Mouse (Mus musculus): ENCODE measurements around the gene Mob3b.

Mob3b gene

DNA sequence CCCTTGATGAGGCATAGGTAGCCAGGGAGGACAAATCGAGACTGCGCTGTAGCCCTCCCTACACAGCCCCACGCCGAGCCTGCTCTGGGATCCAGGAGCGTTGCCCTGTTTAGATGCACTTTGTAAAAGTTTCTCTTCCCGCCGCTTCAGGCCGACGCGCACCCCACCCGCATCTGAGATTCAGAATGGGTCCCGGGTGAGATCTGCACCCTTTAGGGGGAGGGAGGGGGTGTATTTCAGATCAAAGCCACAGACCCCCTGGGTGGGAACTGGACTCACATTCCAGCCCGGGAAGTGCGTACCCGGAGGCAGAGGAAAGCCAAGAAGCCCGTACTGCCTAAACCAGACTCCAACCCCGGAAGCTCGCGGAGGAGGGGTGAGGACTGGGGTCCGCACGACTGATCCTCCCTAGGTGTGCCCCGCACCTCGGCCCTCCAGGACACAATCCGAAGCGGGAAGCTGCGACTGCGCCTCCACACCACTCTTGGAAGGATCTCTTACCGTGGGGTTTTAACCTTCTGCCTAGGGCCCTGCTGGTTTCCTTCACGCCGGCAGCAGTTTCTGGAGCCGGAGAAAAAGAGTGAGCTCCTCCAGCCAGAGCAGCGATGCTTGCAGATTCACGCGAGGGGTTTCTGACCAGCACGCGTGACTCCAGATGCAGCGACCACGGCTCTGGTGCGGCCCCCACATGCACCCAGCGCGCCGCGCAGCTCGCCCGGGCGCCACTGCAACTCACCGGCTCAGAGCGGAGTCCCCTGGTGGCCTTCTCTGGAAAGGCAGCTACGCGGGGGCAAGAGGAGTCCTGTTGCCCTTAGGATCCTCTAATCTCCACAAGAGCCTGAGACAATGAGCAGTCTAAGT is at the start of gene Mob3b:
Gene Mob3b (minus strand): TSS at position 734 of the 861 bp plus-strand sequence.
- peaks cover 15% of the 10 kb centered on the region for H3K27me3 ChIP-seq (ENCODE audit: insufficient read depth, low read length)
- peaks cover 17% of the 10 kb centered on the region for H3K4me1 ChIP-seq (replicated peaks; ENCODE audit: low read depth, low read length)
- H3K36me3 ChIP-seq (ENCODE audit: insufficient read depth, low read length): no peaks in the 10 kb centered on the region
- no peaks in the 10 kb centered on the region for H3K9me3 ChIP-seq (ENCODE audit: low read length)
- TF ChIP-seq NANOG (IDR thresholded peaks at IDR 0.05; ENCODE audit: borderline replicate concordance, low read length) (no peak), CTCF (conservative IDR thresholded peaks at IDR 0.05; ENCODE audit: low read length) (peak; percentile 60)
- peak within 1 kb of the TSS; percentile 89 for H3K4me3 ChIP-seq (replicated peaks; ENCODE audit: low read length)

DNA sequence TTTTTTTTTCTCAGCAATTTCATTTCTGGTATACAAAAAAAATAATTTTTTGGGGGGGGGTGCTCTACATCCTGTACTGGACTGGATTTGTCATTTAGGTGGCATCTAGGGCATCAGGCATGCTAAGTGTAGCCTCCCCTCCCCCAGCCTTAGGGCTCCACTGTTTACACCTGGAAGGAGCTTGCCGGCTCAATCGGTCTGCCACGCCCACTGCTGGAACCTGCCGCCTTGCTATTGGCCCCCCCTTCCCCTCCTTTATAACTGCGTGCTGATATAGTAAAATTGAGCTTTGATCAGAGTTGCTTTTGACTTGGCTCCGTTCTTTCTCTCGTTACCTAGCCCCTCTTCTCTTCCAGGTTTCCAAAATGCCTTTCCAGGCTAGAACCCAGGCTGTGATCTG is 47.4 kb upstream of the Mob3b start:
- no peaks in the 10 kb centered on the region for H3K27me3 ChIP-seq (ENCODE audit: insufficient read depth, low read length)
- TF ChIP-seq NANOG (IDR thresholded peaks at IDR 0.05; ENCODE audit: borderline replicate concordance, low read length) (no peak), CTCF (conservative IDR thresholded peaks at IDR 0.05; ENCODE audit: low read length) (no peak), POU5F1 (IDR thresholded peaks at IDR 0.05; ENCODE audit: borderline replicate concordance, low read length) (no peak)

DNA sequence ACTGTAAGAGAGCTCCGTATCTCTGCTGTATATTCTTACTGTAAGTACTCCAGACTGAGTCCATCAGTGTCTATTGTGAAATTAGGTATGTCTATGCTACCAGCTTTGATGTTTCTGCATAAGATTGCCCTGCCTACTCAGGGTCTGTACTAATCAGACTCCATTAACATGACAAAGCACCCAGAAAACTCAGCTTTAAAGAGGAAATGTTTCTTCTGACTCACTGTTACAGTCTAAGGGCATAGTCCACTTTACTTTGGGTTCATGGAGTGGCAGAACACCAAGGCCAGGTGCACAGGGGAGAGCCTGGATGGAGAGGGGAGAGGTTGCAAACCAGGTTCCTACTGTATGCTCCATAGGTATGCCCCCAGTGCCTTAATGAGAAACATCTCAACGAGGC is 46.4 kb upstream of the Mob3b start:
- no peaks in the 10 kb centered on the region for H3K9me3 ChIP-seq (ENCODE audit: low read length)
- no peaks in the 10 kb centered on the region for H3K27me3 ChIP-seq (ENCODE audit: insufficient read depth, low read length)
- 0 out of 2 replicates have a peak, but pooled peaks cover 5% of the 10 kb centered on the region for H3K36me3 ChIP-seq (ENCODE audit: insufficient read depth, low read length)
- peaks cover 32% of the 10 kb centered on the region for H3K4me1 ChIP-seq (replicated peaks; ENCODE audit: low read depth, low read length)
- H3K4me3 ChIP-seq (replicated peaks; ENCODE audit: low read length): no peak overlapping the region
- TF ChIP-seq CTCF (conservative IDR thresholded peaks at IDR 0.05; ENCODE audit: low read length): no peak
- peak; percentile 78; the same call in 1 of the 2 replicates for TF ChIP-seq POU5F1 (IDR thresholded peaks at IDR 0.05; ENCODE audit: borderline replicate concordance, low read length)
- TF ChIP-seq NANOG (IDR thresholded peaks at IDR 0.05; ENCODE audit: borderline replicate concordance, low read length): peak; percentile 54; the same call in 1 of the 2 replicates

More for the DNA sequence above, 47.4 kb upstream of the Mob3b start:
- H3K4me1 ChIP-seq (replicated peaks; ENCODE audit: low read depth, low read length): peaks cover 32% of the 10 kb centered on the region
- no peak overlapping the region for H3K4me3 ChIP-seq (replicated peaks; ENCODE audit: low read length)
- H3K9me3 ChIP-seq (ENCODE audit: low read length): no peaks in the 10 kb centered on the region
- 0 out of 2 replicates have a peak, but pooled peaks cover 5% of the 10 kb centered on the region for H3K36me3 ChIP-seq (ENCODE audit: insufficient read depth, low read length)

DNA sequence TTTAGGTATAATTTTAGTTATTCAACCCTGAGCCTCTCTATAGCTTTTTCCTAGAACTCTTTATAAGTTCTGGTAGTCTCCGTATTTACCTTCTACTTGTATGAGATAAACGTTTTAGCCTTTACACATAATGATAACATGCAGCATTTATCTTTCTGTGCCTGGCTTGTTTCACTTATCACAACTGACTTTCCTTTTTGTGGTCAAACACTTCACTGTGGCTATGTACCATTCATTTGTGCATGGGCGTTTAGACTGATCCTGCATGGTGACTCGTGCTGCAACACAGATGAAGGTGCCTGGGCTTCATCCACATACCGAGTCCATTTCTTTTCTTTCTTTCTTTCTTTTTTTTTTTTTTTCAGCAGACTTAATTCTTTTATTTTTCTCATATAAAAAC is 44.4 kb upstream of the Mob3b start:
- TF ChIP-seq POU5F1 (IDR thresholded peaks at IDR 0.05; ENCODE audit: borderline replicate concordance, low read length) (no peak), CTCF (conservative IDR thresholded peaks at IDR 0.05; ENCODE audit: low read length) (no peak), NANOG (IDR thresholded peaks at IDR 0.05; ENCODE audit: borderline replicate concordance, low read length) (no peak)
- peaks cover 32% of the 10 kb centered on the region for H3K4me1 ChIP-seq (replicated peaks; ENCODE audit: low read depth, low read length)
- H3K9me3 ChIP-seq (ENCODE audit: low read length): no peaks in the 10 kb centered on the region
- no peak overlapping the region for H3K4me3 ChIP-seq (replicated peaks; ENCODE audit: low read length)
- H3K27me3 ChIP-seq (ENCODE audit: insufficient read depth, low read length): no peaks in the 10 kb centered on the region
- H3K36me3 ChIP-seq (ENCODE audit: insufficient read depth, low read length): 0 out of 2 replicates have a peak, but pooled peaks cover 5% of the 10 kb centered on the region

DNA sequence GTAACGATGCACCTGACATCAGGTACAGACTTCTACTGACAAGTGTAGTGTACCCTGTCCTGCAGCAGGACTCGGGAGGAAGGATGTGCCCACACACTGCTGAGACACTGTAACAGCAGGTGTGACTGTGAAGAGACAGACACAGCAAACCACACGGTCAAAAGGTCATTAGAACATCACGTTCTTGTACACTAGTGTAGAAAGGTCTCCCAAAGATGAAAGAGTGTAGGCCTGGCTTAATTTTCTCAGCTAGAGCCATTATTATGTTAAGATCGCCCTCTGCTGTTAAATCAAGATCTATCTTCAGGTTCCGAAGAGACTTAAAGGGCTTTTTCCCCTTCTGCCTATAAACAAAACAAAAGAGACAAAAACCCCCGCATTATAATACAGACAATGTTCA is 35.4 kb upstream of the Mob3b start:
- no peaks in the 10 kb centered on the region; the same call in 1 of the 2 replicates for H3K36me3 ChIP-seq (ENCODE audit: insufficient read depth, low read length)
- no peaks in the 10 kb centered on the region for H3K27me3 ChIP-seq (ENCODE audit: insufficient read depth, low read length)
- no peak overlapping the region for H3K4me3 ChIP-seq (replicated peaks; ENCODE audit: low read length)

DNA sequence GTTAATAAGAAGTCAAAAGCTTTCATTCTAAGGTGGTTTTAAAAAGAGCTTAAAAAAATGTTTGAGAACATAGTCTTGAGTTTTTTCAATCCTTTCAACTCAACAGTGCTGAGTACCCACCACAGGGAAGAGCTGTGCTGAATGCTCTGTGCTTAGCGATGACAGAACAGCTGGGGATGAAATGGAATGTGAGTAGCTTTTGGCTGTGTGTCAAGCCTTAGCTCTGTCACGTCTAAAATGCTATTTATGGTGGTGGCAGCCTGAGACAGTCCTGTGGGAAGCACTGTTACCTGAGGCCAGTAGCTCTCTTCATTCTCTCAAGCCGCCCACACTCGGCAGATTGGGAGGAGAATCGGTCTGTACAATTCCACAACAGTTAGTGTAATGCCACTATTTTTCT is 32.5 kb upstream of the Mob3b start:
- TF ChIP-seq NANOG (IDR thresholded peaks at IDR 0.05; ENCODE audit: borderline replicate concordance, low read length): no peak
- no peak for TF ChIP-seq POU5F1 (IDR thresholded peaks at IDR 0.05; ENCODE audit: borderline replicate concordance, low read length)
- no peak for TF ChIP-seq CTCF (conservative IDR thresholded peaks at IDR 0.05; ENCODE audit: low read length)
- no peak overlapping the region for H3K4me3 ChIP-seq (replicated peaks; ENCODE audit: low read length)
- peaks cover 20% of the 10 kb centered on the region for H3K4me1 ChIP-seq (replicated peaks; ENCODE audit: low read depth, low read length)
- H3K27me3 ChIP-seq (ENCODE audit: insufficient read depth, low read length): no peaks in the 10 kb centered on the region
- H3K9me3 ChIP-seq (ENCODE audit: low read length): no peaks in the 10 kb centered on the region
- H3K36me3 ChIP-seq (ENCODE audit: insufficient read depth, low read length): no peaks in the 10 kb centered on the region; the same call in 1 of the 2 replicates

More for the DNA sequence above, 35.4 kb upstream of the Mob3b start:
- no peaks in the 10 kb centered on the region for H3K9me3 ChIP-seq (ENCODE audit: low read length)
- 0 out of 2 replicates have a peak, but pooled peaks have one; percentile 14 for TF ChIP-seq CTCF (conservative IDR thresholded peaks at IDR 0.05; ENCODE audit: low read length)
- peak; percentile 49; the same call in 1 of the 2 replicates for TF ChIP-seq POU5F1 (IDR thresholded peaks at IDR 0.05; ENCODE audit: borderline replicate concordance, low read length)
- TF ChIP-seq NANOG (IDR thresholded peaks at IDR 0.05; ENCODE audit: borderline replicate concordance, low read length): peak; percentile 91
- peaks cover 20% of the 10 kb centered on the region for H3K4me1 ChIP-seq (replicated peaks; ENCODE audit: low read depth, low read length)

- TF ChIP-seq NANOG (IDR thresholded peaks at IDR 0.05; ENCODE audit: borderline replicate concordance, low read length) (no peak), POU5F1 (IDR thresholded peaks at IDR 0.05; ENCODE audit: borderline replicate concordance, low read length) (no peak), CTCF (conservative IDR thresholded peaks at IDR 0.05; ENCODE audit: low read length) (no peak)
- Histone ChIP-seq H3K27me3 (ENCODE audit: insufficient read depth, low read length) (no peaks in the 10 kb centered on the region), H3K9me3 (ENCODE audit: low read length) (no peaks in the 10 kb centered on the region), H3K4me1 (replicated peaks; ENCODE audit: low read depth, low read length) (peaks cover 11% of the 10 kb centered on the region), H3K36me3 (ENCODE audit: insufficient read depth, low read length) (no peaks in the 10 kb centered on the region; the same call in 1 of the 2 replicates), H3K4me3 (replicated peaks; ENCODE audit: low read length) (no peak overlapping the region)
Observed at GRCm38 (mm10) chr4:35187617-35188326, 30.5 kb upstream of the Mob3b start.
